Mouse (Mus musculus) neural tube, embryonic 10.5 days (tissue): Measurements from ENCODE around the gene Tctn1.

ENCODE experiments used
- DNase-seq: peaks from one replicate; pipeline ENCODE4 v3.0.0-alpha.2; 2017; ENCODE audit warnings: low spot score; ENCODE audit errors: extremely low spot score

The Tctn1 gene

DNA sequence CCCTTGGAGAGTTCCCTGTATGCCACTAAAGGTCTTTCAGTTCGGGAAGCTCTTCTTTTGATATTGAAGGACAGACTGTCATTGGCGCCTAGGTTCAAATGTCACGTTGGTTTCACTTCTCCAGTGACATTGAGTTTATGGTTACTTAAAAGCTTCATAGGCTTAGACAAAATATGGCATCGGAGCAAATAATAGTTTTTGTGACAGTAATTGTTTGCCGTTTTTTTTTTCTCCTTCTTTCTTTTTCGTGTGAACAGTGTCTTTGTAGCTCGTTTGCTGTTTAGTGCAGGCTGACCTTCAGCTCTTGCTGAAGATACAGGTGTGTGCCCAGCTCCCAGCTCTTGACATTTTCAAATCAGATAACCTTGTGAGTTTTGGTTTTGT, 21.5 kb upstream of the Tctn1 start:
- no peak for DNase-seq

DNA sequence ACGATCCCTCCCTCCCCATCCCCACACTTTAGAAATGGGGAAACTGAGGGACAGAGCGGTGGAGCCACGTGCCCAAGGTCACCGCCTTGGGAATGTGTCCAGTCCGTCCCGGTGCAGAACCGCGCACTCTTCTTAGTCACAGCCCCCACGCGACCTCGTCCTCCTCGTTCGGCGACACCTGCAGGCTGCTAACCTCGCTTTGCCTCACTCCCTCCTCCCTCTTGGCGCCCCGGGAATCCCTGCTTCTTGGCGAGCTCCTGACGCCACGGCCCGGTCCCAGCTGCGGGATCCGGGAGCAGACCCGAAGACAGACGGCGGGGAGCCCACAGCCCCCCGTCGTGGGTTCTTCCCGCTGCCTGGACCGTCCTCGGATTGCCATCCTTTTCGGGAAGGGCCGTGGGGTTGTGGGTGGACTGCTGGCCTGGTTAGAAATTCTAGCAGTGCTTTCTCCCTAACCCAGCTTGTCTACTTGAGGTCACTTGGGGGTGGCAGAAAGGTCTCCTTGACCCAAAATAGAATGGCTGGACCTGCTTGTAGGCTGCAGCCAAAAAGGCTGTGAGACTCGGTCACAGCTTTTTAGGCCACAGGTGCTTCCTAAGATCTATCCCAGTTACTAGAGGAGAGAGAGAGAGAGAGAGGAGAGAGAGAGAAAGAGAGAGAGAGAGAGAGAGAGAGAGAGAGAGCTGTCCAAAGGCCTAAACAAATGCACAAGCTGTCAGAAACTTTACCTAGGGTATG, 20.9 kb upstream of the Tctn1 start:
- no peak for DNase-seq

DNA sequence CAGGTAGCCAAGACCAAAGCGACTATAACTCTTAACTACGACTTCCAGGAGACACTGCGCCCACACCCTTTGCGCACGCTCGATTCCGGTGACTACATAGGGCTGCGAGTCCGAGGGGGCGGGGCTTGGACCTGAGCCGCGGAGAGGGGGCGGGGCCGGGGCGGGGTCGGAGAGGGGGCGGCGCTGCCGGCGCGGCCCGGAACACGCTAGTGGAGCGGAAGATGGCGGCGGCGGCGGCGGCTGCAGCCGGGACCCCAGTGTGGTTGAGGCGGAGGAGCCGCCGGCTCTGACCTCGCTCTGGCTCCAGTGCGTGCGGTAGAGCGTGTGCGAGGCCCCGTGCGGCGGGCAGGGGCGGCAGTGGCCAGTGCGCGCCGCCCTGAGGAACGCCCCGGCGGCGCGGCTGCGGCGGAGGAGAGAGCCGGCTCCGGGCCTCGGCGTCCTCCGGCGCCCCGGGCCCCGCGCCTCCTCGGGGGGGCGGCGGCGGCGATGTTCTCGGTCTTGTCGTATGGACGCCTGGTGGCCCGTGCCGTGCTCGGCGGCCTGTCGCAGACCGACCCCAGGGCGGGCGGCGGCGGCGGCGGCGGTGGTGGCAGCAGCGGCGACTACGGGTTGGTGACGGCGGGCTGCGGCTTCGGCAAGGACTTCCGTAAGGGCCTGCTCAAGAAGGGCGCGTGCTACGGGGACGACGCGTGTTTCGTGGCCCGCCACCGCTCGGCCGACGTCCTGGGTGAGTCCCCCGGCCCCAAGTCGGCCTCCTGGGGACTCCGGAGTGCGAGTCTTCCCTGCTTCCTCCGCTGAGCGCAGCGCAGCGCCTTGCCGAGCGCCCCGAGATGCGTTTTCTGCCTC, 20.1 kb upstream of the Tctn1 start, which contains the start of gene Pptc7:
Gene Pptc7, plus strand, starts transcription at position 183 of the 846 bp plus-strand sequence.
- peak; percentile 90 for DNase-seq

DNA sequence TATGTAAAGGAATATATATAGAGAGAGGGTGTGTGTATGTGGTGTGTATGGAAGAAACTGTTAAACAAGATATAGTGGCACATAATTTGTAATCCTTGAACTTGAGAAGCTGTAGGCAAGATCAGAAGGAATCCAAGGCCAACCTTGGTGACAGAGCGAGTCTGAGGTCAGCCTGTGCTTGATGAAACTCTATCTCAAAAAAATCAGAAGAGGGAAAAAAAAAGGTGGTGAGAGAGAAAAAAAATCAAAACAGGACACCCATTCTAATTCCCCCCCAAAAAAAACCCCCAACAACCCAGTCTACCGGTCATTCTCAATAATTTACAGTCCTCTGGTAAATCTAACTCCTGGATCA, 19.5 kb upstream of the Tctn1 start:
- no peak for DNase-seq

DNA sequence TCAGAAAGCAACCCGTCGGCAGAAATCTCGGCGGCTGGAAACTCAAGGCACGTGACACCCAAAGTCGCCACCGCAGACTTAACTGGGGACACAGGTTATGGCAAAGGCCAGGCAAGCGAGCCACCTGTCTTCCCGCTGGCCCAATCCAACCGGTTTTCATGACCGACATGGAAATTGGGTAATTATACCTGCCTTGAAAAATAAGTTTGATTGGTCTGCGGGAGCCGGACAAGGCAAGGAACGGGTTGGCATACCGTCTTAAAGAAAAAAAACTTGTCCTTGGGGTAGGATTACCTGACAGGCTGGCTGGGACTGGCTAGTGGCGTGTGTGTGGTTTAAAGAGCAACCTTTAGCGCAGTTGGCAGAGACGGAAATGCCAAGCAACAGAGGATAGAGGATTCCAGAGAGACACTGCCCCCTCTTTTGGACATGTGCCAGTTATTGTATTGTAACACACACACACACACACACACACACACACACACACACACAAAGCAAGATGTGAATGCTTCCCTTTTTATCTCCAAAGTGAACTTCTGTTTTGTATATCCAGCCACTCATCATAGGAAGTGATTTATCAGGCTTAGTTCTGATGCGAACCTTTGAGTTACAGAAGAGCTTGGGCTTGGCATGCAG, 16.7 kb upstream of the Tctn1 start:
- DNase-seq: no peak

DNA sequence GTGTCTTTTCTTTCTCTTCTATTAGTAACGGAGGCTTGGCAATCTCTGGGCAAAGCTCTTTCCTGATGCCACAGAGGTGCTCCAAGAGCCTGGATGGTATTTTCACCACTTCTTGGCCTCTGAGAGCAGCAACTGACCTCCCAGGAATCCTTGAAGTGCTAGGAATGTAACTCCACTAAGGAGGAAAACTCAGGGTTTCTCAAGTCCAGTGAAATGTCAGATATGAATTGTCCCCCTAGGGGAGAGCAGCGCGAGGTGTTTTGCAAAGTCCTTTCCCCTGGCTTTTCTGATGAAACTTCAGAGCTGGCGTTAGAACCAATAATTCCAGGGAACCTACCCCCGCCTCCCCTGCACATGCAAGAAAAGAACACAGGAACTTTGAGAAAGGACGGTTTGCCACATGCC, 16.2 kb upstream of the Tctn1 start:
- DNase-seq: no peak

DNA sequence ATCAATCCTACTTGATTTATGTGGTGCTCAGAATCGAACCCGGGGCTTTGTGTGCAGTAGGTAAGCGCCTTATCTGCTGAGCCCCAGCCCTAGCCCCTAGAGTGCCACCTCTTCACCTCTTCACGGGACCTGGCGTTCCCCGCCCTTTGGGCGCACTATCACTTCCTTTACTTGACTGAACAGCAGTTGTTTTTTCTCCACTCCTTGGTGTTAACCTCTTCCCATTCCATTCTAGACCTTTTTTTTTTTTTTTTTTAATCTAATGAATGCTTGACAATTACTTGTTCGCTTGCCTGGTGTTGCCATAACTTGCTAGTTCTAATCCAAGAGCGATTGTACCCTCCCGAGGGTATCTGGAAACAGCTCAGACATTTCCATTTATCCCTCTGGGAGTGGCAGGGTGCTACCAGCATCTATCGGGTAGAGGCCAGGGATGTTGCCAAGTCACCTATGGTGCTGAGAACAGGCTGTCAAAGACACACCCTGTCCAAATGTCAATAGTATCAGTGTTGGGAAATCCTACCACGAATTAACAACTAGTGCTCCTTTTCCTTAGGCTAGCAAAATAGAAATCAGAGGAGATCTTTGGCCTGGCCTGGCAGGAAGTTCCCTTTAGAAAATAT, 15.7 kb upstream of the Tctn1 start:
- DNase-seq: no peak

DNA sequence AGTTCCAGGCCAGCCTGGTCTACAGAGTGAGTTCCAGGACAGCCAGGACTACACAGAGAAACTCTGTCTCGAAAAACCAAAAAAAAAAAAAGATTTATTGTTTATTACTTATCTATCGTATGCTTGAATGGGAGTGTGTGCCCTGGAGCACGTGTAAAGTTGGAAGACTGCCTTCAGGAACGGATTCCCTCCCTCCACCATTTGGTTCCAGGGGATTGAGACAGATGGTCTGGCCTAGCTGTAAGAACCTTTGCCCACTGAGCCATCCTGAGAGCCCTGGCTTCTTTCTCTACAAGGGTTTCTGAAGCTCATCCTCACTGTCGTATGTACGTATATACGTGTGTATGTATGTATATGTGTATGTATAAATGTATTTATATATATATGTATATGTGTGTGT, 14.7 kb upstream of the Tctn1 start:
- DNase-seq: no peak

DNA sequence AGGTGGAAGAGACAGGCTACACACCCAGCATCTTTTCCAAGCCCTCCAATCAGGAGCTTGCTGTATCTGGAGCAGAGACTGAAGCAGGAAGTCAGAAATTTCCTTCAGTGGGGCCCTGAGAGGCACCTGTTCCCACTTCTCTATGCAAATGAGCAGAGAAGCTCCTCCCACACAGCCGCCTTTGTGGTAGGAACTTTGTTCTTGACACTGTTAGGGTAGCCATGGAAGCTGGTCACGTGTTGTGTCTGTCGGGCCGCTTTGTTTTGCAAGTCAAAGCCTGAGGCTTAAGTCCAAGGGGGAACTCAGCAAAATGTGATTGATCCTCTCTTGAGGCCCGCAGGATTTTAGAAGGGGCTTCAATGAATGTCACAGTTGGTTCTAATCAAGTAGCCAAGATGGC, 10.5 kb upstream of the Tctn1 start:
- no peak for DNase-seq

DNA sequence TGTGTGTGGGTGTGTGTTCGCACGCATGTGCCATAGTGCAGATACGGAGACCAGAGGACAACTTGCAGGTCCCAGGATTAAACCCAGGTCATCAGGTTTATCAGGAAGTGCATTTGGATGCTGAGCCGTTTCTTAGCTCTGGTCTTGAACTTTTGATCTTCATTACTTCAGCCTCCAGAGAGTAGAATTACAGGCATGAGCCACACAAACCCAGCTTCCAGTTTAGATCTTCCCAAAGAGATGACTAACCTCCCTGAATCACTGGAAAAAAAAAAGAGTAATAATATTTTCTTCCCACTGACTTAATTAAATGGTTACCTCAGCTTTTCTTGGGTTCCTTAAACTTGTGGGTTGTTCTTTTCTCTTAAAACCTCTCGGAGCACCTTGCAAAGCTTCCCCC, 8.6 kb upstream of the Tctn1 start:
- DNase-seq: no peak

DNA sequence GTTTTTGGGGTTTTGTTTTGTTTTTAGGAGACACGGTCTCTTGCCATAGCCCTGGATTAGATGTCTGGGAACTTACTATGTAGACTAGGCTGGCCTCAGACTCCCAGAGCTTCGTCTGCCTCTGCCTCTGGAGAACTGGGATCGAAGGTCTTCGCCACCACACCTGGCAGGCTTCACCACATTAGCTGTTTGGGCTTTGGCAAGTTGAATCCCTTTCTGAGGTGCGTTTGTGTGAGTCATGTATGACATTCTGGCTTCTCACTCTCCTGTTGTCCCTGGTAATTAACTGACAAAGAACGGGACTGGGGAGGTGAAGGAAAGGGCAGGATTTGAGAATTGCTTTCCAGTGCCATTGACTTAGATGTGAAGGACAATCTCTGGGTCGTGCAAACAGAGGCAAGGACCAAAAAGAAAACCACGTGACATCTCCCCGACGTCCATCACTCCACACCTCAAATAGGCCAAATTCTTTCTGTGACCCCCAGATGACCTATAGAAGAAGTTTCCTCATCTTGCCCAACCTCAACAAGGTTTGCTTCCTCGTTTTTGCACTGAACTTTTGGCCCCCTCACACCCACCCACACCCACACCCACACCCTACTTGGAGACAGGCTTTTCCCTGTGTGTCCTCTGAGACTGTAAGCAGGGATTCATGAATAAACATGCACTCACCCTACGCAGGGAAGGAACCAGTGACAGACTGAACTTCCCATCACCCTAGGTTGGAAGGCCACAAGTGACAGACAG, 4.8 kb upstream of the Tctn1 start:
- DNase-seq: no peak

DNA sequence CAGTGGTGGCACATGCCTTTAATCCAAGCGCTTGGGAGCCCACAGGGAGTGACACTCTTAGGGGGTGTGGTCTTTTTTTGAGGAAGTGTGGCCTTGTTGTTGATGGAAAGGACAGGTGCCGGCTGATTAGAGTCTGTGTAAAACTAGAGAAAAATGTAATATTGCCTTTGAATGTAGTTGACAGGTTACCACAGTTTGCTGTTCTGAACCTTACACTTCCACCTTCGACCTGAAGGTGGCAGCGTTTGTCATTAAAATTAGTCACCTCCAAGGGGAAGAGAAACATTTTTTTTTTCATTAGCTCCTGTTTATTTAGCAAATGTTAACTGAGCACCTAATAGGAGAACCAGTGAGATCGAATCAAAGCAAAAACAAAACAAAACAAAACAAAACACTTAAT, 3.6 kb upstream of the Tctn1 start:
- peak; percentile 58 for DNase-seq

DNA sequence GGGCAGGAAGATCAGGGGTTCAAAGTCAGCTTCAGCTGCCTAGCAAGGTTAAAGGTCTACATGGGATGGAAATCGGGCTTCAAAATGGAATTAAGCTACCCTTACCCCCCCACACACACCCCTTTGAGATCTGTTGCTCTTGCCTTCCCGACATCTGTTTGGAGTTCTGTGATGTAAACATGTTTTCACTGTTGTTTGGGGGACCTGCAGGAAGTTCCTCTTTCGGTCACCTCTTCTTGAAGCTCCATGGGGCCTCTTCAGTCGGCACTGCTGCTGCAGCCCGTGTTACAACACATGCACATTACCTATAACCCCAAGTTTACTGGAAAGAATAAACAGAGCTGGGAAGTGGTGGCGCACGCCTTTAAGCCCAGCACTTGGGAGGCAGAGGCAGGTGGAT, 2.9 kb upstream of the Tctn1 start:
- DNase-seq: no peak

DNA sequence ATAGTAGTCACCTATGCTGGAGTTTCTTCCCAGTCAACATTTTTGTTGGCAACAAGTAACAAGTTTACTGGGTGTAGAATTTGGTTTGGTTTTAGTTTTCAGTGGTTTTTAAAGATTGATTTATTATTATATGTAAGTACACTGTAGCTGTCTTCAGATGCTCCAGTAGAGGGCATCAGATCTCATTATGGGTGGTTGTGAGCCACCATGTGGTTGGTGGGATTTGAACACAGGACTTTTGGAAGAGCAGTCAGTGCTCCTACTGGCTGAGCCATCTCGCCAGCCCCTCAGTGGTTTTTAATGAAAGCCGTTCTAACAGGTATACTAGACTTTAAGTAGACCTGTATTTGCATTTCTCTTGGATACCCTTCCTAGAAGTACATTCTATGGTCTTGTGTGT, 1.7 kb upstream of the Tctn1 start:
- no peak for DNase-seq

DNA sequence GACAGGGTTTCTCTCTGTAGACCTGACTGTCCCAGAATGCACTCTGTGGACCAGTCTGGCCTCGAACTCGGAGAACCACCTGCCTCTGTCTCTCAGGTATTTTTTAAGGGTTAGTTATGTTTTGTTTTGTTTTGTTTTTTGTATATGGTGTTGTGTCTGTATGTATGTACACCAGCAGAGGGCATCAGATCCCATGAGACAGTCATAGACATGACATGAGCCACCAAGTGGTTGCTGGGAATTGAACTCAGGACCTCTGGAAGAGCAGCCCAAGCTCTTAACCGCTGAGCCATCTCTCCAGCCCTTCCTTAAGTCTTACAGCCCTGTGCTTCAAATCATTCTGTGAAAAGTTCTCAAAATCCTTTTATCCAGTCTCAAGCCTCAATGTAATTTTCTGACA, 927 bp upstream of the Tctn1 start:
- DNase-seq: no peak

DNA sequence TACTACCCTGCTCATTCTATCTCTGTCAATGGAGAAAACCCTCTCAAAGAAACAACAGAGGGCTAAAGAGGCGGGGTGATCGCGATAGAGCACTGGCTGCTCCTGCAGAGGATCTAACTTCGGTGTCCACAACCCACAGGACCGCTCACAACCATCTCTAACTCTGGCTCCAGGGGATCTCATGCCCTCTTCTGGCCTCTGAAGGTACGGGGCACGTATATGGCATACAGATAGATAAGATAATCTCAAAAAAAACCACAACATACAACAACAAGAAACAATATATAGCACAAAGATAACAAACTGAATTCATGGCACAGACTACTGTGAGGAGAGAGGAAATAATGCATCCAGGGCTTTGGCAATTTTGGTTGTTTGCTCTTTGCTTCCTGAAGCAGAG, 2.2 kb downstream of the Tctn1 start:
- no peak for DNase-seq

DNA sequence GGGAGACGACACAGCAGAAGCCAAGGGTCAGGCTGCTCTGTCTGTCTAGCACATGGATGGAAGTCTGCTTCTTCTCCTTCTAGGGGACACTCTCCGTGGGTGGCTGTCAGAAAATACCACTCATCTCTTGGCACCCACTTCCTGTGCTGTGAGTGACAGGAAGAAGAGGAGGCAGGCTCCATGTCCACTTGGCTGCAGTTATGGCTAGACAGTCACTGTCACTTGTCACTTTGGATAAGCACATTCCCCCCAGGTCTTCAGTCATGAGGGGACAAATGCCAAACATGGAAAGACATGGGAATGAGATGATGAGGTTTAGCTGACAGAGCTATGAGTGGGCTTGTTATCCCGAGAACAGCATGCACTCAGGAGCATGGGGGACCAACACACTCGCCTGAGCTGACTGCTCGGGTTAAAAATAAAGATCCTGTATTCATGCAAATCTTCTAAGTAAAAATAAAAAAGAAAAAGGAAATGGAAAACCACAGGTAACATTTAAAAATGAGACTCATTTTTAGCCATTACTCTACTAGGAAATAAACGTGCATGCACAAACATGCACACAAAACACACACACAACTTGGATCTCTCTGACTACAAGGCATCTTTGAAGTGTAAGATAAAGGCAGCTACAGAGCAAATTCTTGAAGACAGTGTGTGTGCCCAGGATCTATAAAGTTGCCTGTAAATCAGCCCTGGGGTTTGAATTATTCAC, 6.1 kb downstream of the Tctn1 start:
- DNase-seq: no peak

DNA sequence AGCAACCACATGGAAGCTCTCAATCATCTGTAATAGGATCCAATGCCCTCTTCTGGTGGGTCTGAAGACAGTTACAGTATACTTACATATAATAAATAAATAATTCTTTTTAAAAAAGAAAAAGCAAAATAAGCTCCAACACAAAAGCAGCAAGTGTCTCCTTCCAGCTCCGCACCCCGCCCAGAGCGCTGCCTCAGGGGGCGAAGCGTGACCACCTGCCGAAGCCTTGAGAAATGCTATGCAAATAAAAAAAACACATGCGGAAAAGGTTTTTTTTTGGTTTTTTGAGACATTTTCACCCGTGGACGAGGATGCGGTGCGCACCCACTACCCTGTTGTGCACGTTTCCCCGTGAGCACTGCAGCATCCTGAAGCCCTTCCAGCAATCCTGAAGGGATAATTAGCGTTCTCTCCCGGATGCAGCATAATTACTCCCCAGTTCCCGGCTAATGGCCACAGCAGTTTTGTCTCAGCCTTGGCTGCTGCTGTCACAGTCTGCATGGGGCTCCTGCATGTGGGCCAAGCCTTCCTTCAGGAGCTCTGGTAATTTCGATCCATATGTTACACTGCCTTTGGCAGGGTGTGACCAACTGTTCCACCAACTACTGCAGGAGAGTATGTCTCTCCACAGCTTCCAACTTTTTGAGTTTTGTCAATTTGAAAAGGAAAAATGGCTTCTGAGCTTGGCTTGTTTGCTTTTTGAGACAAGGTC, 12.2 kb downstream of the Tctn1 start:
- DNase-seq: no peak

DNA sequence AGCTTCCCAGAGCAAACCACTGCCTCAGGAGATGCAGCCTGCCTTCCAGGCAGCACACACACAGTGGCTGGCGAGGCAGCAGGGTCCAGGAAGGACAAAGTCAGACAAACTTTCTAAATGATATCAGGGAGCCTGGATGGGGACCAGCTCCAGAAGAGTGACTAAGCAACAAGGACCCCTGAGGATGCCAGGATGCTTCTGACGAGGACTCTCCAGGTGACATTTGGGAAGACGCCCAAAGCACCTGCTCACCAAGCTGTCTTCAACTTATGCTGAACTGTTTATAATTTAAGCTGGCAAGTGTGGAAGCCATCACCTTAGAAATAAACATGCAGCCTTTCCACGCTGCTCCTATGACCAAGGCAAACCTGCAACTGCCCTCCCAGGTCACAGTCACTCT, 15.0 kb downstream of the Tctn1 start:
- DNase-seq: no peak

DNA sequence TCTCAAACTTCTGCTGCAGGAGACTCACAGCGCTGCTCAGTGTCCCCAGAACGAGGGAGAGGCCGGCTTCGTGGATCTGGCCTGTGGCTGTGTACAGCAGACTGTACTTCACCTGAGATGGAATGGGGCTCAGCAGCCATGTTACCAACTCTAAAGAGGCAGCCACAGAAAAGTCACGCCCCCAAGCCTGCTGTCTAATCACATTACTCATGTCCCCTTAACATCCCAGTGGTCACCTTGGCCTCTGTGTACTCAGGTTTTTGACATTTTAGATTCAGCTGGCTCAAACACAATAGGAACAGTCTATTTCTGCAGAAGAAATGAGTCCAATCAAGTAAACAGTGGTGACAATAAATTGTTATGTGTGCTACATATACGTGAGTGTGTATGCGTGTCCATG, 16.3 kb downstream of the Tctn1 start:
- no peak for DNase-seq
